Mouse (Mus musculus): ENCODE results near the gene Erp29.

GRCm38 (mm10) chr5:121422787-121423186 lies 29.5 kb downstream of the Erp29 start:
- no peak for TF ChIP-seq CTCF (conservative IDR thresholded peaks at IDR 0.05; ENCODE audit: insufficient read depth, insufficient read length, low read depth, low read length)
- no peak for TF ChIP-seq POLR2A (IDR thresholded peaks at IDR 0.05; ENCODE audit: low read depth, low read length)

Measured in kidney, adult 2 months (tissue).